Mouse (Mus musculus): ENCODE results near the gene Rgs8. TPM values are rescaled to one million over a fixed set of nuclear protein-coding genes. Genes with fewer than 3 reads are reported as not detected.

Rgs8 gene
- 10 to 100 TPM; 31.1 TPM for total RNA-seq (2021)
- long read RNA-seq, partial matches to known transcripts = 1 of 7 reads
- long read RNA-seq, other reads (novel, unspliced or antisense) = 6 of 7 reads

DNA sequence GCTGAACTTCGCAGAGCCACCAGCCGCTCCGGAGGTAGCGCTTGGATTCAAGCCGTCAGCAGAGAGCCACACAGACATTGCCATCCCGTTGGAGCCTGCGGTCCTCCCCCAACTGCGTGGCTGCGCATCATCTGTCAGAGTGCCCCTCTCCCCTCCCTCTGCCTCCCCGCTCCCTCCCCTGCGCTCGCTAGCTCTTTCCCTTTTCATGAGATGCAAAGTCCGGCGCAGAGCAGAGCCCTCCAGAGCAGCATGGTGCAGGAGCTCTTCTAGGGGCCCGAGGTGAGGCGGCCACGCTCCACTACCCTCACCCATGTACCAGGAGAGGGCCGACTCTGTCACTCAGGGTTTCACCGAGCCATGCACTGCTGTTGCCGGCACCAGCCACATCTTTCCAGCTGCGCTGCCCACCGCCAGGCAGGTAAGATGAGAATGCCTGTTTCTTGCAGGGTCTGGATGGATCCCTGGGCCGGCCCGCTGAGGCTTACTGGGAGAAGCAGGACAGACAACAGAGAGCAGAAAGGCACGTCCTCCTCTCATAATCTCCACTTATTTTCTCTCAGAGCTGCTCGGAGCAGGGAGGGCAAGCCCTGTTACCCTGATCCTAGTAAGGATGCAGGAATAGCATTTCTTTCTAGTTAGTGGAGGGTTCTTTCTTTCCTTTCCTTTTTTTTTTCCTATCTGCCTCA is at the start of gene Rgs8:
Gene Rgs8 (plus strand): TSS at position 88 of the 686 bp plus-strand sequence.
- peak in 1 of 2 experiments; percentile 45 for DNase-seq (ENCODE audit: low spot score in 2 of 2)

DNA sequence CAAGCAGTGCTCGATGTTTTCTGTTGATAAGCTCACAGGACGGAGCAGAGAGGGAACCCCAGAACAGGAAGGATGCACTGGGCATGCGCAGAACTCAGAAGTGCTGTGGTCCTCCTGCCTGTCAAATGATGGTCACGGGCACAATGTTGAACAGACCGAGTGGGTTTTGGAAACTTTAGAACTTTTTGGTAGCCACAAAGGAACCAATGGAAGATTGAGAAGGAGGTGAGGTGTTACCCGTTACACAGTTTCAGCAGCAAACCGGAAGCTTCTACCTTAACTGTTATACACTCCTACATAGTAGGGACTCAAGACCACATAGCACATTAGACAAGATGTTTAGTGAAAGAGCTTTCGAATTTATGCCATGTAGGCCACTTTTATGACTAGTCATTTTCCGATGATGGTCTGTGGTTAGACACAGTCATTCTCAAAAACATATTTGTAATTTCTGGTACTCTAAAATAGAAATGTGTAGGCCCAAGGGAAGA is 35.4 kb upstream of the Rgs8 start:
- DNase-seq (ENCODE audit: low spot score in 2 of 2) = no peak

DNA sequence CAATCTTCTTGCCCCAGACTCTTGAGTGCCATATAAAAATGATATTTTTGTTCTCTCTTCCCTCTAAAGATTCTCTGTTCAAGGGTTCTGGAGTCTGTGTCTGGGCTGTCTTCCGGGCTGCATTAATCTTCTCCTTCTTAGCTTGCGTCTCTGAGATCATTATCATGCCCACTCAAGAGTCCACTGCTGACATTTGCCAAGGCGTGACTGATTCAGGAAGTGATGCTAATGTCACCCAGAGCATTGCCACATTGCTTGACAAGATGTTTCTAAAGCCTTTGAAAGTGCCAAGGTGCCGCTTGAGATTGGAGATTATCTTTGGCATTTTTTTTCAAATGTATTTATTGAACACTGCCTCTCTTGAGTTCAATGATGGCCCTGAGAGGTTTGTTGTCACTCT is 29.8 kb upstream of the Rgs8 start:
- DNase-seq (ENCODE audit: low spot score in 2 of 2) = no peak

DNA sequence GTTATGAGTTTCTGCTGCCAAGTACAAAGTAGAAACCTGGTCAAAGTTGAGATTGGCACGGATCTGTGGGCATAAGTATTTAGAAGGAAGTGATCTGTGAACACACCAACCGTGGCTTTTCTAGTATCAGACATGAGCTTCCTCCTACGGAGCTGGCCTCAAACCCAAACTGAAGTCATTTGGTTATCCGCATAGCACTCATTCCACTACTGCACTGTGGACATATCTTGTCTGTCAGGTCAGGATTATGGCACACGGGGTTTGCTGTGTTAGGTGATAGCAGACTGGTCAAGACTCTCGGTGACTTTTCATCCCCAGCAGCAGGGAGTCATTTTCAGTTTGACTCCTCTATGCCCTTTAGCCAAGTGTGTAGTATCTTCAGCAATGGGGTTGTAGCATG is 20.1 kb upstream of the Rgs8 start:
- DNase-seq (ENCODE audit: low spot score in 2 of 2) = no peak

DNA sequence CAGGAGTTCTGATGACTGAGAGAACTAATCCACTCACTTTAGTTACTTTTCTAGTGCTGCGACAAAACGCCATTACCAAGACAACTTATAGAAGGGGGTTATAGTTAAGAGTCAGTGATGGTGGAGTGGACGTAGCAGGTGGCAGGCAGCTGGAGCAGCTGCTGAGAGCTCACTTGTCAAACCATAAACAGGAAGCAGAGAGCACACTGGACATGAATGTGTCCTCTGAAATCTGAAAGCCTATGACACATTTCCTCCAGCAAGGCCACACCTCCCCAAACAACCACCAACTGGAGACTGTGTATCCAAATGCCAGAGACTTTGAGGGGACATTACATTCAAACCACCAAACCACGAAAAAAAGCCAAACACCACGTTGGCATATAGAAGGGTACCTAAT is 17.8 kb upstream of the Rgs8 start:
- DNase-seq (ENCODE audit: low spot score in 2 of 2) = no peak

DNA sequence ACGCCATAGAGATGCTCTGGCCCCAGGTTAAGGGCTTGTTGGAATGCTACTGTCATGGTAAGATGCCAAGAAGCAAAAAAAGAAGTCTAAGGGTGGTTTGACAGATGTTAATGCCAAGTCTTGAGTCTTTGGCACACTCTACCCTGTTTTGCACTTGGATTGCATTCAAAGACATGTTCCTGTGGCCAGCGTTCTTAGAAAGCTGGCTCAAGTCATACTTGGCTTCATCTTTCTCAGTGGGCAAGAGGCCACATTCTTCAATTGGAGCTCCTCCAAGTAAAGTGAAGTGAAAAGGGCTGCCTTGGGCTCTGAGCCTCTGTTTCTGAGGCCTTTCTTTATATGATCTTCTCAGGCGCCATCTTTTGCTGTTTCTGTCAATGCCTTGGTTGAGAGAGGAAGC is 17.3 kb upstream of the Rgs8 start:
- peak; percentile 73 for DNase-seq (ENCODE audit: low spot score in 2 of 2)

DNA sequence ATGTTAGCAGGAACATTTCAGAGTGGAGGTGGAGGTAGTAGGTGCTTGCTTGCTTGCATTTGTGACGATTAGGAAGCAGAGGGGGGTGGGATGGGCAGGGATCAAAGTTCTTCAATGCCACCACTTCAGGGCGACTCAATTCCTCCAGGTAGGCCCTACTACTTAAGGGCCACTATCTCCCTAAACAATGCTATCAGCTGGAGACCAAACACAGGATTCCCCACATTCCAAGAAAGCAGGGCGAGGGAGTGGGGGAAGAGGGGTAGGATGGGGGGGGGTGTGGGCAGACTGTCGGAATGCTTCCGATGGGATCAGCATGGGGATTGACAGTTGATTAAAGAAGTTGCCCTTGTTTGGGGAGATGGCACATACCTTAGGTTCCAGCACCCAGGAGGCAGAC is 16.0 kb upstream of the Rgs8 start:
- no peak for DNase-seq (ENCODE audit: low spot score in 2 of 2)

DNA sequence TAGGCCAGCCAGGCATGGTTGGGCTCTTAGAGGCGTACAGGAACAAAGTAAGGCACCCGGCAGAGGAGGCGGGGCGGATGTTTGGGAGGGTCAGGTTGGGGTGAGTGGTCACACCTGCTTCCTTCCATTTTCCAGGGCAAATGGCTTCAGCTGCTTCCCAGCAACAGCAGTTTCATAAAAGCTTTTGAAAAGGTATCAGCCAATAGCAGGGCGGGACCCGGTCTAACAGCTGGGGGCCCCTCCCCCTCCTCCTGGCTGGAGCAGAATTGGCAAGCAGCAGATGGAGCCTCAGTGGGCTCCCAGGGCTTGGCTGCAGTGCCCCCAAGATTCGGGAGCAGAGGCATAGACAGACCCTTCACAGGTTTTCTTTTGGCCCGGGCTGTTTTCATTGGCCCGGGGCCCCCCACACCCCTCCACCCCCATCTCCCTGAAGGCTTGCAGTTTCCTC is 11.3 kb upstream of the Rgs8 start:
- DNase-seq (ENCODE audit: low spot score in 2 of 2) = no peak

DNA sequence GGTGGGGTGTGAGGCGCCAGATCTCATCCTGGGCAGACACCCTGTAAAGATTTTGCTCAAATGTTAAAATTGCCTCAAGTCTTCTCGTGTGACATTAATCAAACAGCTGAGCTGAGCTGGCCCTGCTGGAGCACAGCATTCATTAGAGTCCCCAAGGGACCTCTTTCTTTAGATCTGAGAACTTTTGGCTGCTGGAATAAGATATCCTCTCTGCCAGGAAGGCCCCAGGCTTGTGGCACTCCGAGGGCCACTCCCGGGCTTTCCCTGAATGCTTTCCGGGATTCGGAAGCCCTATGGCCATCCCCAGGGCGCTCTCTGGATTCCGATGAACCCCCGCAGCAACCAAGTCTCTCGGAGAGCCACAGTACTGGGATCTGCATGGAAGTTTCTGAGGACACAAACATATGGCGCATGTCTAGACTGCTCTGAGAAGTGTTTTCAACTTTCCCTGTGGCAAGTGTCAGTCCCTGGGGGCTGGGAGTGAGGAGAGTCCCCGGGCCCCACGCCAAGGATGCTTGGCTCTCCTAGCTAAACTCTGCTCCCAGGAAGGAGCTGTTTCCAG is 10.8 kb upstream of the Rgs8 start:
- peak; percentile 36 to 63 for DNase-seq (ENCODE audit: low spot score in 2 of 2)

DNA sequence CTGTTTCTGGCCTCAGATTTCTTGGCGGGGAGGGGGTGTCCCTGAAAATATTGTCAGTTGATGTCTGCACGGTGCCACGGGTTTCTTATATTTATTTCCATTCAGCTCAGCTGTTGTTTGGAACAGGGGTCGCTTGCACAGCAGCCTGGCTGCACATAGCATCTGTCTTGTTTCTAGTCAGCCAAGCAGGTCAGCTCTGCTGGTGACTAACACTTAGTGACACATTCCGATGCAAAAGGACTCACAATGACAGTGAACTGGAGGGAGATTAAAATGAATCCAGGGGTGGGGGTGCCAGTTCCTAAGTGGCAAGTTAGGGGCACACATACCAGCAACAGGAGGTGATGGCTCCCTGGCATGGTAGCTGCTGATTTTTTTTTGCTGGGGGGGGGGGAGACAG is 849 bp downstream of the Rgs8 start:
- no peak for DNase-seq (ENCODE audit: low spot score in 2 of 2)

DNA sequence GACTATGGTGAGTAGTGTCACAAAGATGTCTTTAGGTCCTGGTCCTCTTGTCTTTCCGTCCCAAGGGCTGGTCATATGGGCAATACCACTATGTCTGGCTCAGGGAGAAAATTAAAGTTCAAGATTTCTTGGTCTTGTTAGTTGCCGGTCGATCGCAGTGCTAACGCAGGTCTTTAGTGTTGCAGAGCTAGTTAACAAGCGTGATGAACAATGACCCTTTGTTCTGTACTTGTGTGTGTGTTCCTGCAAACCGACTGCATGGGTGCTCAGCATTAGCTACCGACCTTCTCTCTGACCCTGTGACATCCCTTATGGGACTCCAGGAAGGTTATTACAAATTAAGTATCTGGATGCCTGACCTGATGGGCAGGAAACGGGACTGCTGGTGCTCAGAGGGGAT is 6.8 kb downstream of the Rgs8 start:
- DNase-seq (ENCODE audit: low spot score in 2 of 2) = no peak

DNA sequence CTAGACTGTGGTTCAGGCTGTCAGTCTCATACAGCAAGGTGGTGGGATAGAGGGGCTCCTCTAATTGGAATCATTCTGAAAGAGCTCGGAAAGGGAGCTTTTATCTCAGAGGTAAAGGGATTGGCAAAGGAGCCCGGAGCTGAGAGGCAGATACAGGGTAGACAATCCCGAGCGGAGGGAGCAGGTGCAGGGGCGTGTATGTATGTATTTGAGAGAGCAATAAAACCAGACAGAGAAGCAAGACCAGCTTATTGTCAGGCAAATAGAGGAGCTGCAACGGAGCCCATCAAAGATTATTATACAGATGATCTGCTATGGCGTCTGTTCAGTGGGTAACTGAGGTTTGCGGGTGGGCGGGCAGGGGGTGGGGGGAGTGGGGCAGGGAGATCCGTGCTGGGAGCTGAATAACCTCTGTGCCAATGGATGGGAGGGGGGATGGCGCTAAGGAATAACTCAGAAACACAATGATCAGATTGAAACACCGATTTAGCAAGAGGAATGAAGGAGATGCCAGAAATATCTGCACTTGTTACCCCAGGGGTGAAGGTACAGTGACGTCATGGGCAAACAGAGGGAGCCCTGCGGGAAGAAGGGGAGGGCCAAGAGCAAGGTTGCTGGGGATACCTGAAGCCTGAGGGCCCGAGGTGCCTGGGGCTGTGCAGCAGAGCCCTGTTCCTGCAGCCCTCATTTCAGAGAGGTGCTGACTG is 8.3 kb downstream of the Rgs8 start:
- no peak for DNase-seq (ENCODE audit: low spot score in 2 of 2)

DNA sequence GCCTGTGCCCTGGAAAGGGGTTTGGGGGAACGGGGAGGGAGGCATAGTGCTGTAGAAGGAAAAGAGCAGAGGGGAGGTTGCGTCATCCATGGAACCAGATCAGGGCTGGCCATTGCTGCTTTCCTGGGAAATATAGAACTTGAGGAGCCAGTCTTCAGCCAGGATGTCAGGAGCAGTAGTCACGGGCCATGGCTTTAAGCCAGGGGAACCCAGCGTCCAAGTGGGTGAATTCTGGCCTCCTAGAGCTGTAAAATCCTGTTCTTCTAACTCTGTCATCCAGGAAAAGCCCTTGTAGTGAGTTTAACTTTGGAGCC is 8.8 kb downstream of the Rgs8 start:
- no peak for DNase-seq (ENCODE audit: low spot score in 2 of 2)

DNA sequence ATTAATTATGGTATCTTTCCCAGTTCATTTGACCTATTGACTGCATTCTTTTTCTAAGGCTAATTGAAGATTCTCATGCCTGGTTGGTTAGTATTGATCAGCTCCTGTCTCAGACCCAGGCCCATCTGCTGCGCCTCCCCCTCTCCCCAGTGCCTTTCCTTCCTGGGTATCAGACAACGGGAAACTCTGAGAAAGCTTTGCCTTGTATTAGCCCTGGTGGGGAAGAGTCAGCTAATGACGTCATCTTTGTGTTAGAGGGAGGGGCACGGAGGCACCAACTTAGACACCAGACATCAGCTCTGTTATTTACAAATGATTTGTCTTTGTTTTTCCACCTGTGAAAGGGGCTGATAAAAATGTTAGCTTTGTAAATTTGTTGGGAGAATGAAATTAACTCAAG is 9.5 kb downstream of the Rgs8 start:
- DNase-seq (ENCODE audit: low spot score in 2 of 2) = no peak

DNA sequence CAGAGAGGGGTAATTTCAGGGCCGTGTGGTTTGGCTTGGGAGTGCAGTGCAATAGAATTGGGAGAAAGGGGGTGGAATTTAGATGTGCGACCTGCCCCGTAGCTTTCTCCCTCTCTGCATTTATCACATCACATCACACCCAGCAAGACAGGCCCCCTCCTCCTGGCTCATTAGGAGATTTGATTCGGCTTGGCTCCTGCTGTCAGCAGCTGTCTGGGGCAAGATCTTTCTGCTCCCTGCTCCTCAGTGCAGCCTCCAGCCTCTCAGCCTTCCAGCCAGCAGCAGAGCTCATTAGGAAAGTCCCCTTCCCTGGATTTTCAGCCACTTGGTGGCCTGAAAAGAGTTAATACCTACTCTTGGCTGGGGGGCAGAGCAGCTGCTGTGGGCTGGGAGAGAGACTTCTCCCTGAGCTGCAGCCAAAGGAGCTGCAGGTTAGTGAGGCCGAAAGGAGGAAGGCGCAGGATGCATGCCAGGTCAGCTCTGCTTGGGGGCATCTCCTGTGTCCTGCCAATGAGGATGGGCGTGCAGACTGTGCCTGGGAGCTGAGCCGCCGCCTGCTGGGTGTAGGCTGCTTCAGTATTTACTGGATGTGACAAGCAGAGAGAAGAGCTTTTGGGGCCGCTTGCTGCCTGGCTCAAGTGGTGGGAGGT is 12.4 kb downstream of the Rgs8 start:
- peak; percentile 59 to 69 for DNase-seq (ENCODE audit: low spot score in 2 of 2)

DNA sequence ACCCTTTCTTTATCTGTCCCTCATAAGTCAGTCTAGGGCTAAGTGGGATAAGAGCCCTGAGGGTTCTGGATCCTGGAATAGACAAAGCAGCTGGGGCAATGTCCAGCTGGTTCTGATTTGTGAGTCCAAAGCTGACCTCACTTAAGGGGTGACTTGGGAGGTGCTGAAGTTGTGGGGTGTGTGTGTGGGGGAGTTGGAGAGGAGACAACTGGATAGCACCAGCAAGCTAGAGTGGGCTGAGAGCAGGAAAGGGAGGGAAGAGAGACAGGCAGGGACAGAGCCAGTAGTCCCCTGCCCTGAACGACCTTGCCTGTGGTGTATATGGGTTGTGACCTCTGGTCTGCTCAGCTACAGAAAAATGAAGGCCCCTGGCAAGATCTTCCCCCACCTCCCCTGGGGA is 13.4 kb downstream of the Rgs8 start:
- no peak for DNase-seq (ENCODE audit: low spot score in 2 of 2)

DNA sequence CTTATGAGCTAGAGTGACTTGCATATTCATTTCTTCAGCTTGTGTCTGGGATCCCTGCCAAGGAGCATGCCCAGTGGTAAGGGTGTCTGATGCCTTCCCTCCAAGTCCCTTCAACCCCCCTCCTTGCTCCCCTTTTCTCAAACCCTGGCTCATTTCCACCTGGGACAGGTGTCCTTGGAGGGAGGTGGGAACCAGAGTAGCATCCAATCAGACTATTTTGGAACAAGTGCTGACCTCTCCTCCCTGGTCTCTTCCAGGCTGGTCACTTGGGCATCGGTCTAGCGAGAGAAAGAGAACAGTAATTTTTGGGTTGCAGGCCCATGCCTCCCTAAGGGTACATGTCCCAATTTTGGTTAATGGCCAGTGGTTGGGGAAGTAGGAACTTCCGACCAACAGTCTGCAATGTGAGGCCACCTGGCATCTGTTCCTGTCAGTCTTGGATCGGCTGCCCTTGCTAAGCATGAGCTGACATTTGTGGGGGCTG is 14.5 kb downstream of the Rgs8 start:
- no peak for DNase-seq (ENCODE audit: low spot score in 2 of 2)

DNA sequence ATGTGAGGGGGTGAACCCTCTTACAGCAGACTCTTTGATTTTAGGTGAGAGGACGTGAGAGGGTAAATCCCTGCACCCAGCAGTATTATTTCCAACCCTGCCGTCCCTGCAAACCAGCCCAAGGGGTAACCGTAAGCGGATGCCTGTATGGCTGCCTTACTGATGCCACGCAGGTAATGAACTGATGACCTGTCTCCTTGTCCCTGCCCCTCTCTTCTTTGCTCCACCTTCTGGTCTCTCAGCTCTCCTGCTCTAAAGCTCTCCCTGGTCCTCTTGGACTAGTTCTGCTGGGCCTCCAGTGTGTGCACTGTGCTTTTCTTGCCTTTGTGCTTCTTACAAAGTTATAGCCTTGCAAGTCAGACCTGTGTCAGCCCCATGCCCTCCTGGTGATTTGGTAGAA is 15.0 kb downstream of the Rgs8 start:
- DNase-seq (ENCODE audit: low spot score in 2 of 2) = no peak

DNA sequence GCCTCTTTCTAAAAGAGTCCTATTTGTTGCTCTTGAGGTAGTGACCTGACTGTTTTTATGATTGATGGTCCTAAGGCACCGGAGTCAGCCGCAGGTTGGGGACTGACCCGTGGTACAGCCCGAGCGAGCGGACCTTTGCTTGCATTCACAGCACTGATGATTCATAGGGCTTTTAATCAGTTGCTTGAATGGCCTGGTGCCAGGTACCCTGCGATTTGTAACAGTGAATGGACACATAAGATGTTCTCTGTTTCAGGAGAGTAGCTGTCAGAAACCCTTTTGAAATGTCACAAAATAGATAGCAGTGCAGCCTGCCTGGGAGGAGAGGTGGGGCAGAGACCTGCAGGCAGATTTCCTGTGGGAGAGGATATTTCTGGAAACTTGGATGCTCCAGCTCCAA is 16.3 kb downstream of the Rgs8 start:
- DNase-seq (ENCODE audit: low spot score in 2 of 2) = no peak

DNA sequence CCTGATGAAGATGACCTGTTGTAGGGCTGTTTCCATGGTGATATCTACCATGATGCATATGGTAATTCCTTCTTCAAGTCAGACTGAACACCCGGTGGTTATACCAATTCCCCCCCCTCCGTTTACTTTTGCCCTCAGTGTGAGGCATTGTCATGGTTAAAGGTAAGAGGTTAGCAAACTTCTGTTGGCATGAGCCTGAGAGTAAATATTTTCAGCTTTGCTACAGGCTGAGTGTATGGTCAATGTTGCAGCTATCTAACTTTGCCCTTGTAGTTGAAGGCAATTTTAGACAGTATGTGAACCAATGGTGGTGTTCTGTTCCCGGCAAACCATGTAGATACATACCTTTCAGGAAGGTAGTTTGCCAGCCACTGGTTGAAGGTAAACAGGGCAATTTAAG is 16.9 kb downstream of the Rgs8 start:
- DNase-seq (ENCODE audit: low spot score in 2 of 2) = no peak

DNA sequence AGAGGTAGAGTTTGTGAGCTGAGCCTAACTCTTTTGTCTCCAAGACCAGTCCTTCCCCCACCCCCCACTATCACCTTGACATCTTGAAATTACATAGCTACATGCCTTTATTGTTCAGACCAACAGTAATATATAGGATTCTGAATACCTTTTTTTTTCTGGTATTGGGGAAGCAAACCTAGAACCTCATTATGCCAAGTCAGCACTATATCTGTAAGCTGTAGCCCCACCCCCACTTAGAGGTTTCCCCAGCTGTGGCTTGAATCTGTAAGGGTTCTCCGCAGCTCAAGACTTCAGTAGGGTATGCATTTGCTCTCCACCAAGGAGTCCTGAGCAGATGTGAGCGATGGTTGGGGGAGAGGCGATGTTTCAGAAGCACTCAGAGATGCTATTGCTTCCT is 18.5 kb downstream of the Rgs8 start:
- no peak for DNase-seq (ENCODE audit: low spot score in 2 of 2)

DNA sequence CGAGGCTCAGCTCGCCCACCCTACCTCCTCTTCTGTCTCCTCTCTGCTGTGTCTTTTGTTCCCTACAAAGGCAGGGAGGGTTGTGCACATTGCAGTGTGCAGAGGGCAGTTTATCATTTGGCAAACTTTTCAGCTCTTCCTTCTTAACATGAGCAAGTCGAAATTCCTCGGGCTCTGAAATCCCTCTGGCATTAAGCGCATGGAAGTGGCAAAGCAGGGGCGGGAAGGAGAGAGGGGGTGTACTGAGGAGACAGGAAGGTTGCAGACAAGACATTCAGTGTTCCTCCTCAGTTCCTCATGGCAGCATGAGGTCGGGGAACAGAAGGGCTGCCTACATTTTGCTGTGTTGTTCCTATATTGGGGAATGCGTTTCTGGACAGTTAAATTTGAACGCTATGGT is 19.9 kb downstream of the Rgs8 start:
- DNase-seq (ENCODE audit: low spot score in 2 of 2) = no peak
